Mouse (Mus musculus): ENCODE measurements around the gene Gm20388. TPM values are rescaled to one million over a fixed set of nuclear protein-coding genes. Genes with fewer than 3 reads are reported as not detected.

The Gm20388 gene
- polyA plus RNA-seq, 1 experiment: 28.1 TPM

GRCm38 (mm10) chr8:123328552-123328951, 3417.9 kb downstream of the Gm20388 start:
- H3K36me3 ChIP-seq (ENCODE audit: control insufficient read depth, insufficient read depth, low read length, poor library complexity, severe bottlenecking): no peaks in the 10 kb centered on the region

GRCm38 (mm10) chr8:123329350-123329749, 3418.7 kb downstream of the Gm20388 start:
- Histone ChIP-seq H3K36me3 (ENCODE audit: control insufficient read depth, insufficient read depth, low read length, poor library complexity, severe bottlenecking) (no peaks in the 10 kb centered on the region), H3K9me3 (replicated peaks; ENCODE audit: control insufficient read depth, insufficient read depth, low read length, poor library complexity, severe bottlenecking) (no peaks in the 10 kb centered on the region), H3K4me1 (ENCODE audit: control insufficient read depth, insufficient read depth, low read length) (no peaks in the 10 kb centered on the region)

More at GRCm38 (mm10) chr8:123328552-123328951, 3417.9 kb downstream of the Gm20388 start:
- Histone ChIP-seq H3K4me3 (ENCODE audit: low read depth, low read length) (no peak overlapping the region), H3K9ac (ENCODE audit: low read depth, poor library complexity, severe bottlenecking) (no peak overlapping the region), H3K9me3 (replicated peaks; ENCODE audit: control insufficient read depth, insufficient read depth, low read length, poor library complexity, severe bottlenecking) (no peaks in the 10 kb centered on the region), H3K27ac (ENCODE audit: insufficient read depth, low read length) (no peak overlapping the region), H3K27me3 (ENCODE audit: control insufficient read depth, insufficient read depth, low read length, poor library complexity, severe bottlenecking) (no peaks in the 10 kb centered on the region), H3K4me1 (ENCODE audit: control insufficient read depth, insufficient read depth, low read length) (no peaks in the 10 kb centered on the region)
- TF ChIP-seq CTCF (IDR thresholded peaks at IDR 0.05; ENCODE audit: low read depth, low read length) (no peak), POLR2A (IDR thresholded peaks at IDR 0.05; ENCODE audit: insufficient read depth, low read length) (no peak), EP300 (IDR thresholded peaks at IDR 0.05; ENCODE audit: insufficient read depth, low read depth, low read length) (no peak)

DNA sequence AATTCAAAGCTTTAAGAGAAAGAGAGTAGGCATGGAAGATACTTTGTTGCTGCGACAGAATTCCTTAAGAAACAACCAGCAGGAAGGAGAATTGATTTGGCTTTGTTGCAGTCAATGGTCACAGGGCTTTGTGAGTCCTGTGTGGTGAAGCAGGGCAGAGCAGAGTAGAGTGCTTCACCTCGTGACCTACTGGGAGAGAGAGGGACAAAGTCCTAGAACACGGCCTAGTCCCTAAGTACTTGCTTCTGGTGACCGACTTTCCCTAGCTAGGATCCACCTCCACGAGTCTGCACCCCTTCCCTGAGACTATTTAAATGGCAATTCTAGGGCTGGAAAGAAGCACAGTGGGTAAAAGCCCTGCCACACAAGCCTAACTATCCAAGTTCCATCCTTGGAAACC, 3419.3 kb downstream of the Gm20388 start:
- H3K36me3 ChIP-seq (ENCODE audit: control insufficient read depth, insufficient read depth, low read length, poor library complexity, severe bottlenecking): no peaks in the 10 kb centered on the region
- TF ChIP-seq EP300 (IDR thresholded peaks at IDR 0.05; ENCODE audit: insufficient read depth, low read depth, low read length): no peak
- no peak for TF ChIP-seq POLR2A (IDR thresholded peaks at IDR 0.05; ENCODE audit: insufficient read depth, low read length)
- TF ChIP-seq CTCF (IDR thresholded peaks at IDR 0.05; ENCODE audit: low read depth, low read length): no peak
- no peaks in the 10 kb centered on the region for H3K27me3 ChIP-seq (ENCODE audit: control insufficient read depth, insufficient read depth, low read length, poor library complexity, severe bottlenecking)
- H3K4me1 ChIP-seq (ENCODE audit: control insufficient read depth, insufficient read depth, low read length): no peaks in the 10 kb centered on the region
- no peak overlapping the region for H3K27ac ChIP-seq (ENCODE audit: insufficient read depth, low read length)
- H3K9me3 ChIP-seq (replicated peaks; ENCODE audit: control insufficient read depth, insufficient read depth, low read length, poor library complexity, severe bottlenecking): no peaks in the 10 kb centered on the region
- no peak overlapping the region for H3K9ac ChIP-seq (ENCODE audit: low read depth, poor library complexity, severe bottlenecking)
- H3K4me3 ChIP-seq (ENCODE audit: low read depth, low read length): no peak overlapping the region

More at GRCm38 (mm10) chr8:123329350-123329749, 3418.7 kb downstream of the Gm20388 start:
- TF ChIP-seq EP300 (IDR thresholded peaks at IDR 0.05; ENCODE audit: insufficient read depth, low read depth, low read length): no peak
- TF ChIP-seq POLR2A (IDR thresholded peaks at IDR 0.05; ENCODE audit: insufficient read depth, low read length): no peak
- TF ChIP-seq CTCF (IDR thresholded peaks at IDR 0.05; ENCODE audit: low read depth, low read length): no peak
- H3K9ac ChIP-seq (ENCODE audit: low read depth, poor library complexity, severe bottlenecking): no peak overlapping the region
- H3K27ac ChIP-seq (ENCODE audit: insufficient read depth, low read length): no peak overlapping the region
- no peaks in the 10 kb centered on the region for H3K27me3 ChIP-seq (ENCODE audit: control insufficient read depth, insufficient read depth, low read length, poor library complexity, severe bottlenecking)
- no peak overlapping the region for H3K4me3 ChIP-seq (ENCODE audit: low read depth, low read length)

DNA sequence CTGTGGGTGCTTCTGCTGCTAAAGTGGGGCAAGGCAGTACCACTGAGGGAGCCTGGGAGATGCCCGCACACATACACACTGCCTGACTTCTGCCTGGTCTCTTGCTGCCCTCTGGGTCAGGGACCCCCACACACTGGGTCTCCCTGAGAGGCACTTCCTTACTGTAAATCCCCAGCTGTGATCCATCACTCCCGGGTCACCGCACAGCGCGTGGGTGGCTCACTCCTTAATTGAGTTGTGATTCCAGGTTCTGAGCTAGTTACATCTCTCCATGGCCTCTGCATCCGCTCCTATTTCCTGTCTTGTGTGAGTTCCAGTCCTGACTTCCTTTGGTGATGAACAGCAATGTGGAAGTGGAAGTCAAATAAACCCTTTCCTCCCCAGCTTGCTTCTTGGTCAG, 3420.1 kb downstream of the Gm20388 start:
- Histone ChIP-seq H3K36me3 (ENCODE audit: control insufficient read depth, insufficient read depth, low read length, poor library complexity, severe bottlenecking) (no peaks in the 10 kb centered on the region), H3K27me3 (ENCODE audit: control insufficient read depth, insufficient read depth, low read length, poor library complexity, severe bottlenecking) (no peaks in the 10 kb centered on the region), H3K27ac (ENCODE audit: insufficient read depth, low read length) (no peak overlapping the region), H3K9me3 (replicated peaks; ENCODE audit: control insufficient read depth, insufficient read depth, low read length, poor library complexity, severe bottlenecking) (no peaks in the 10 kb centered on the region), H3K9ac (ENCODE audit: low read depth, poor library complexity, severe bottlenecking) (no peak overlapping the region), H3K4me1 (ENCODE audit: control insufficient read depth, insufficient read depth, low read length) (no peaks in the 10 kb centered on the region), H3K4me3 (ENCODE audit: low read depth, low read length) (no peak overlapping the region)
- TF ChIP-seq CTCF (IDR thresholded peaks at IDR 0.05; ENCODE audit: low read depth, low read length) (no peak), POLR2A (IDR thresholded peaks at IDR 0.05; ENCODE audit: insufficient read depth, low read length) (no peak), EP300 (IDR thresholded peaks at IDR 0.05; ENCODE audit: insufficient read depth, low read depth, low read length) (no peak)

- Histone ChIP-seq H3K9me3 (replicated peaks; ENCODE audit: control insufficient read depth, insufficient read depth, low read length, poor library complexity, severe bottlenecking) (no peaks in the 10 kb centered on the region), H3K4me3 (ENCODE audit: low read depth, low read length) (no peak overlapping the region), H3K9ac (ENCODE audit: low read depth, poor library complexity, severe bottlenecking) (no peak overlapping the region), H3K36me3 (ENCODE audit: control insufficient read depth, insufficient read depth, low read length, poor library complexity, severe bottlenecking) (no peaks in the 10 kb centered on the region), H3K4me1 (ENCODE audit: control insufficient read depth, insufficient read depth, low read length) (no peaks in the 10 kb centered on the region), H3K27ac (ENCODE audit: insufficient read depth, low read length) (peak overlapping the region; percentile 14; the same call in 1 of the 2 replicates), H3K27me3 (ENCODE audit: control insufficient read depth, insufficient read depth, low read length, poor library complexity, severe bottlenecking) (no peaks in the 10 kb centered on the region)
- TF ChIP-seq EP300 (IDR thresholded peaks at IDR 0.05; ENCODE audit: insufficient read depth, low read depth, low read length) (no peak), CTCF (IDR thresholded peaks at IDR 0.05; ENCODE audit: low read depth, low read length) (no peak), POLR2A (IDR thresholded peaks at IDR 0.05; ENCODE audit: insufficient read depth, low read length) (no peak)
Measured at GRCm38 (mm10) chr8:123331301-123331700, 3420.7 kb downstream of the Gm20388 start.

GRCm38 (mm10) chr8:123331810-123332209, 3421.2 kb downstream of the Gm20388 start:
- H3K4me3 ChIP-seq (ENCODE audit: low read depth, low read length): peak overlapping the region; percentile 78
- H3K4me1 ChIP-seq (ENCODE audit: control insufficient read depth, insufficient read depth, low read length): no peaks in the 10 kb centered on the region
- peak overlapping the region; percentile 1; the same call in 1 of the 2 replicates for H3K9ac ChIP-seq (ENCODE audit: low read depth, poor library complexity, severe bottlenecking)
- H3K27ac ChIP-seq (ENCODE audit: insufficient read depth, low read length): peak overlapping the region; percentile 44
- H3K36me3 ChIP-seq (ENCODE audit: control insufficient read depth, insufficient read depth, low read length, poor library complexity, severe bottlenecking): no peaks in the 10 kb centered on the region
- H3K9me3 ChIP-seq (replicated peaks; ENCODE audit: control insufficient read depth, insufficient read depth, low read length, poor library complexity, severe bottlenecking): no peaks in the 10 kb centered on the region
- no peaks in the 10 kb centered on the region for H3K27me3 ChIP-seq (ENCODE audit: control insufficient read depth, insufficient read depth, low read length, poor library complexity, severe bottlenecking)
- TF ChIP-seq POLR2A (IDR thresholded peaks at IDR 0.05; ENCODE audit: insufficient read depth, low read length): no peak
- TF ChIP-seq CTCF (IDR thresholded peaks at IDR 0.05; ENCODE audit: low read depth, low read length): no peak
- TF ChIP-seq EP300 (IDR thresholded peaks at IDR 0.05; ENCODE audit: insufficient read depth, low read depth, low read length): no peak

All from ES-Bruce4 (cell line).